Mouse (Mus musculus): ENCODE results near the gene Matn4.

Matn4 gene

DNA sequence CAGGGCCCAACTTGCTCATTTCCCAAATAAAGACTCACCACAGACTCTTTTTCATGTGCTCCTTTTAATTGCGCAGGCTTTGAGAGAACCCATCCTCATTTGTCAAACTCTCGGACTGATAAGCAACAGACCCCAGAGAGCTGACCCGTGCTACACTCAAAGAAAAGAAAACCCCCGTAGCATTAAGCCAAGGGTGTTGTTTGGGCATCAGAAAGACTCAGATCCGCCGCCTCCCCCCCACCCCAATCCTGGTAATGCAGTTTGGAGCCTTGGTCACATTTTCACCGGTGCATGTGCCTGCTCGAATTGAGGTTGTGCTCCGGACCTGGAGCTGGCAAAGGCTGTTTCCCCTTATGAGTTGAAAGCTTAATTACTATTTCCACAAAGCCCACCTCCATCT, at the start of gene Matn4:
TSS of gene Matn4 (minus strand) at position 101 of the 400 bp plus-strand sequence.
- no peak for DNase-seq (ENCODE audit: low read depth, low spot score)

DNA sequence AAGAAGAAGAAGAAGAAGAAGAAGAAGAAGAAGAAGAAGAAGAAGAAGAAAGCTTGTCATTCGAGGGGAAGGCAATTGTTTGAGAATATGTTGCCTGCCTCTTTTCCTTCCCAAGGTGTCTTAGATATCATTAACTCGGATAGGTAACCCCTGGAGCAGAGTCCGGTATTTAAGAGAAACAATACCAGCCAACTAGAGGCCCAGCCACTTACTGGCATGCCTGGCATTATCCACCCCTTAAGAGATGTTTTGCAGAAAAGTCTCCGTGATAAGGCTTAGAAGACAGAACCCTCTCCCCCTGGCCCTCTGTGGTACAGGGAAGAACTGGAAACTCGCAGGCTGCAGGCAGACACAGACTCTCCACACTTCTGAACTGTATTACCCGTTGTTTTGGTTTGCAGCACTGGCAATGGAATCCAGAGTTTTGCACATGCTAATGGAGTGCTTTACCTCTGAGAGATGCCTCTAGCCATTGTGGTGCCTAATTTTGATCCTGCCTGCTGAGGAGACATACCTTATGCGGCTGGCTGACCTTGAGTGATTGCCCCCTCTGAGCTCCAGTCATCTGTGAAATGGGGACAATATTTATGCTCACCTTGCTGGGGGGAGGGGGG, 49.0 kb upstream of the Matn4 start:
- no peak for DNase-seq (ENCODE audit: low read depth, low spot score)

DNA sequence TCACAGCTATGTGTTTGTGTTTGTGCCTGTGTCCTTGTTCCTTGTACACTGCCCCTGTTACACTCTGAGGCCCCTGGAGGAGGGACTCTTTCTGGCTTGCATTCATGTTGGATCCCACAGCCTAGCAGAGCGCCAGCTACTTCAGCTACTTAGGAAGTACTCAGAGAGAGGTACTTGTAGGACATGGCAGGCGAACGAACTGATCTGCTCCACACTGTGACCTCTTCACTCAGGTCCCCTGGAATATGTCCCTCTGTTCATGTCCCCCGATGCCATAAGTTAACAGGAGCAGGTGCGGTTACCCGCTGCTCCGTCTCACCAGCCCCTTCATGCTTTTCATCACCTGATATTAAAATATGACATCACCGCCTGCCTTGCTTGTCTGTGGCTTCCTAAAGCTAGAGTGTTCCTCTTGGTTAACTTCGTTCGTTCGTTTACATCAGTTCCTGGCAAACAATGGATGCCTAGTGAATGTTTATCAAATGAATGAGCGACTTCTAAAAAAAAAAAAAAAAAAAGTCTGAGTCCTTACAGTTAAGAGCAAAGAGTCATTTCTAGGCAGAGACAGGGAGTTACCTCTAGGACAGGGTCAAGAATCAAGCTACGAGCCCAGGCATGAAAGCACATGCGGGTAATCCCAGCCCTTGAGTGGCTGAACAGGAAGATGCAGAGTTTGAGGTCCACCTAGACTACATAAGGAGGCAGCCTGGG, 48.2 kb upstream of the Matn4 start:
- no peak for DNase-seq (ENCODE audit: low read depth, low spot score)

DNA sequence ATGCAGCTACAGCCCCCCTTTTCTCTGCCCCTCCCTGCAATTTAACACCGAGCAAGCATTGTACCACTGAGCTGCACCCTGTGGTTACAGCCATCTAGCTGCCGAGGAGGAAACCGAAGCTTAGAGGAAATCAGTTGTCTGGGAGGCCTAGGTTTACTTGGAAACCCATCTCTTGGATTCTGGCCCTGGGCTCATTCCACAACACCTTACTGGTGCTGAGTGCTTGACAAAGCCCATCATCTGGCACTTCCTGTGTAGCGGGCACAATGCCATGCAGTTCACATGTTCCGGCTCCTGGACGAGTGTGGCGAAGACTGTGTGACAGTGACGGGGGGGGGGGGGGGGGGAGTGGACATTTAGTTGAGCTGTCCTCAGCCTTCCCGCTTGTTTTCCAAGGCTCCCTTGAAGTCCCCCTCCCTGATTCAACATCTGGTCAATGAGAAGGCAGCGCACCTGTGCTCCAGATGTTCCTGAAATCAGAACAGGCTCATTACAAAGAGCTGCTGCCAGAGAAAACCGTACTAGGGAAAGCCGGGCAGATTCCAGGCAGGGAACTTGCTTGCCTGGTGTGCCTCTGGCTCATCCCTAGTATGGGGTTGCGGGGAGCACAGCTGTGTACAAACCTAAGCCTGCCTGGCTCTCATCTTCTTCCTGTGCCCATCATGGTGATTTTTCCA, 47.2 kb upstream of the Matn4 start:
- DNase-seq (ENCODE audit: low read depth, low spot score): no peak

GRCm38 (mm10) chr2:164449341-164450042, 44.5 kb upstream of the Matn4 start:
- DNase-seq (ENCODE audit: low read depth, low spot score): no peak

DNA sequence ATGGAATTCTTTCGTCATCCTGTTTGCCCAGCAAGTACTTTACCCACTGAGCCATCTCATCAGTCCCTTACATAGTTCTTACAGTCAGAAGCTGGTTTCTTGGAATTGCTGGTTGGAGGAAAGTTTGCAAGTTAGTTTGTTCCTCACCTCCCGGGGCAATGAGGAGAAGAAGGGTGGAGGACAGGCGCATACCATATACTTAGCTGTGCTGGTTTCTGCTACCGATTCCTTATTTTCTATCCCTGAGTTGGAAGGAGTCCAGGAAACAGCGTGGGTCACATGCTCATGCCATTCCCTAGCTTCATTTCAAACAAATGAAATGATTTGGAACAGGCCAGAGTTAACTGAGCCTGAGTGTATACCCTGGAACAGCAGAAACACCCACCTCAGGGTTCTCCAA, 44.0 kb upstream of the Matn4 start:
- no peak for DNase-seq (ENCODE audit: low read depth, low spot score)

DNA sequence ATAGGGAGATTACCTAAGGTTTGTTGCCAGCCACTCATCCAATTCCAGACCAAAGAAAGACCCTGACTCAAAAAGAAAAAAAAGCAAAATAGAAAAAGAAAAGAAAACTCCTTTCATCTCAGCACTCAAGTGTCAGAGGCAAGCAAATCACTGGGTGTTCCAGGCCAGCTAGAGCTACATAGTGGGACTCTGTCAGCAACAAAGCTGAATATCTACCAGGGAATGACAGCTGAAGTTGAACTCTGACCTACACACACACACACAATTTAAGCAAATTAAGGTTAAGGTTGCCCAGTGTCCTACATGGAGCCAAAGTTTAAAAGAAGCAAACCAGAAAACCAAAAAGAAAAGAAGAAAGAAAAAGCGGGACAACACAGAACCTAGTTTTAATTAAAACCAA, 43.2 kb upstream of the Matn4 start:
- DNase-seq (ENCODE audit: low read depth, low spot score): no peak

GRCm38 (mm10) chr2:164446086-164446469, 41.1 kb upstream of the Matn4 start:
- DNase-seq (ENCODE audit: low read depth, low spot score): no peak

- no peak for DNase-seq (ENCODE audit: low read depth, low spot score)
These were observed 40.6 kb upstream of the Matn4 start for GRCm38 (mm10) chr2:164445399-164446085.

- DNase-seq (ENCODE audit: low read depth, low spot score): no peak
These were observed 39.7 kb upstream of the Matn4 start for GRCm38 (mm10) chr2:164444701-164445100.

DNA sequence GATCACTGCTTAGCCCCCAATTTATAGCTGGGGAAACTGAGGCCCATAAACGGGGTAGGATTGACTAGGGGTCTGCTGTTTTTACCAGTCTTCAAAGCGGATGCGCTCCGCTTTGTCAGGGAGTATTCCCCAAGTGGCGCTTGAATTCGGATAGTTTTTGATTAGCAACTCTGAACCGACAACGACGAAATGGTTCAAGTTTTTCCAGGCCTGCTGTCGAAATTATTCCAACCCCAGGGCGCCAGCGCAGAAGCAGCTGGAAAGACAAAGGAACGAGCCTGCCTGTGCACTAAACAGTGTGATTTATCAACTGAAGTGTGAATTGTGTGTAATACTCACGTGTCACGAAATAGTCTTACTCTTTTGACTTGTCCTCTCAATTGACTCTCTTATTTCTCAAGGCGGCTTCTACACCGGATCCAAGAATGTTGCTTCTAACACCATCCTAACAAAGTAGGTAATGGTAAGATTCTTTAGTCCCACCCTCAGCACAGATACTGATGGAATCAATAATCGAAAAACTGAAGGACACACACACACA, 38.6 kb upstream of the Matn4 start, which contains the start of gene Sdc4:
TSS of gene Sdc4 (minus strand) at position 428 of the 541 bp plus-strand sequence.
- no peak for DNase-seq (ENCODE audit: low read depth, low spot score)

DNA sequence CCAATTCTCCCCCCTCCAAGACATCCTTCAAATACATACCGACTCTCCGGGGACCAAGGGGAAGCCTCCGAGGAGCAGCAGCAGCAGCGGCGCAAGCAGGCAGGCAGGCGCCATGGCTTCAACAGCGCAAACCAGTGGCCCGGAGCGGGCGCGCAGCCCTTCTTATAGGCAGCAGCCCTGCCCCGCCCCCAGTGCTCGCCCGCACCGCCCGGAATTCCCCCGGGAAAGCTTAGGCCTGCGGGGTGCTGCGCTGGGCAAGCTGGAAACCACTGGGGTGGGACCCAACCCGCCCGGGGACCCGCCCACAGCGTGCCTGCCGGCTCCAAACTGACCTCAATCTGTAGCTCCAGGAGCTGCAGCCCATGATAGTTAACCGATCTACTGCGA, 38.1 kb upstream of the Matn4 start:
- DNase-seq (ENCODE audit: low read depth, low spot score): no peak

- DNase-seq (ENCODE audit: low read depth, low spot score): no peak
These were observed 37.5 kb upstream of the Matn4 start for GRCm38 (mm10) chr2:164442315-164443050.

DNA sequence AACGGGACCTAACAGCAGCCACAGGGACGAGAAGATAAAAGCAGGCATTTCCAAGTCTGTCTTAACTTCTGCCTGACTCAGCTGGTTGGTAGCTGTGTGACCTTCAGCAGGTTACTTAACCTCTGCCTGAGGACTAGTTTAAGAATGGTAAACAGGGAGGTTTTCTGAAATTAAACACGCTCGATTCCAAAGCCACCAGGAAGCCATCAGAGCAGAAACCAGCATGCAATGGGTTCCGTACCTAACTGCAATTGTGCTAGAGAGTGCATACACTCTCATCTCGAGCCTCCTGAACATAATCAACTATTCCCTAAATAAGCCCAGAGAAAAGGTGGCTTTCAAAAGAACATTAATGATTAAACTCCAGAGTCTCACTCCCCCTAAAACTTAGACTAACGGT, 36.8 kb upstream of the Matn4 start:
- no peak for DNase-seq (ENCODE audit: low read depth, low spot score)

DNA sequence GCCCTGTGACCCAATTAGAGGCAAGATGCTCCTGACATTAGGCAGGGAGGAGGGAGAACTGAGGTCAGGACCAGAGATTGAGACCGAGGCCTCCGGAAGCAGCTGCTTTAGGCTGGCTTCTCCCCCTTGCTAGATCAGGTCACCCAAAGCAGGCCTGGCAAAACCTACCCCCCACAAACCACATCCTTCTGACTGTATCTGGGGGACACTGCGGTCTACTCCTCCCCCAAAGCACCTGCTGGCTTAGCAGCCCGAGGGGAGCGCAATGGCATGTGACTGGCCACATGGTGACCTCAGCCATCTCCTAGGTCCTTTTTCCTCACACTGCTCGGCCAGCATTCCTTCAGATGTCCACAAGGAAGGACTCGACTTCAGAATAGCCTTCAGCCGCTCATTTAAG, 36.2 kb upstream of the Matn4 start:
- no peak for DNase-seq (ENCODE audit: low read depth, low spot score)

- DNase-seq (ENCODE audit: low read depth, low spot score): no peak
These were observed 35.4 kb upstream of the Matn4 start for GRCm38 (mm10) chr2:164440314-164440713.

DNA sequence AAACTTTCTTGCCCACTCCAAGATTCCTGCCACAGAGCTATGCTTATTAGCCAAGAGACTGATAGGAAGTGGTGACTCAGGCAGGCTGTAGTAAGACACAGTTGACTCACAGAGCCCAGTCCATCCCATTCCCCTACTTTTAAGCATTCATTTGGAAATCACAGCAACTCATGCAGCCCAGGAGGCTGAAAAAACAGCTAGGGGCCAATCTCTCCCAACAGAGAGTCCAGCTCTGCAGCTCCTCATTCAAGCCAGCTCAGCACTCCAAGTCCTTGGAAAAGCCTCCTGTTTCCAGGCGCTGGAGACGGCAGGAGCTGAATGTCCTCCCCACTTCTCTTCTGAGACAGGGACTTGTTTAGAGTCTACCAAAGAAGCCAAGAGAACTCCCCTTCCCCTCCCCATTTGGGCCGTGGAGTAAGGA, 34.1 kb upstream of the Matn4 start:
- DNase-seq (ENCODE audit: low read depth, low spot score): no peak

DNA sequence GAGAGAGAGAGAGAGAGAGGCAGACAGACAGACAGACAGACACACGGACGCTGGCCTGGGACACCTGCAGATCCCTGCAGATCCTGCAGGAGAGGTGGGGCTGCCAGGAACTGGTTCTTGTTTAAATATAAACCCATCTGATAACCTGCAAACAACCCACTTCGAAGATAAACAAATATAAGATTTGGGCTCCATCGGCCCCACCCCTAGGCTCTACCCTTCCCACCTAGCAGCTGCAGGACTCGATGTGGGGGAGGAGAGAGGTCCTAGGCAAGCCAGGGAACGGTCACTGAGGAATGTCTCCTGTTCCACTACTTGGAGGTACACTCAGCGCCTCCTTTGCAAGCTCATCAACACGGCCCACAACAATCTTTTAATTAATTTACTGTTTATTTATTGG, 33.3 kb upstream of the Matn4 start:
- no peak for DNase-seq (ENCODE audit: low read depth, low spot score)

DNA sequence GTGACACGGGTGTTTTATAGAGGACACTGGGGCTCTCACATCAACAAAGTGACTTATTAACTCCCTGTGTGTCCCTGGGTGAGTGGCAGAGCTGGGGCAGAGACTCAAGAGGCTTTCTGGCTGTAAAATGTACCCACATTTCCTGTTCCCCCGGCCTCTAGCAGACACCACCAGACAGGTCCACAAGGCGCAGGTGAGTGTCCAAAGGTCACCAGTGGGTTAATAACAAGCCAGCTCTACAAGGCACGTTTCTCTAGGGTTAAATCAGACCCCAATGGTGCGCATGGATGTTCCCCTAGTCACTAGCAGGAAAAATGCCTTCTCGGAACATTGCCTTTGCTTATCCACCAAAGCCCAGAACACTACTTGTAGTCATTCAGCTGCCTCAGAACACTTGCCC, 32.8 kb upstream of the Matn4 start:
- no peak for DNase-seq (ENCODE audit: low read depth, low spot score)

- DNase-seq (ENCODE audit: low read depth, low spot score): no peak
These were observed 32.0 kb upstream of the Matn4 start for GRCm38 (mm10) chr2:164436961-164437360.
